Mouse (Mus musculus): ENCODE data around the gene Nol7. TPM values are rescaled to one million over a fixed set of nuclear protein-coding genes. Genes with fewer than 3 reads are reported as not detected.

Nol7 gene
- total and polyA plus RNA-seq, 3 experiments: 165 to 329 (median 260) TPM

GRCm38 (mm10) chr13:43374918-43375432, 23.2 kb upstream of the Nol7 start:
- Histone ChIP-seq H3K27ac (ENCODE audit: insufficient read depth, low read depth) (no peak overlapping the region), H3K4me3 (replicated peaks in 1 of 3; ENCODE audit: low read depth in 2 of 3, low read length in 2 of 3, poor library complexity in 1 of 3) (no peak overlapping the region), H3K4me2 (ENCODE audit: insufficient read depth, low read depth, poor library complexity, severe bottlenecking) (no peak overlapping the region), H3K4me1 (ENCODE audit: control insufficient read depth in 1 of 2, insufficient read depth in 2 of 2) (no peaks in the 10 kb centered on the region), H3K27me3 (replicated peaks) (no peaks in the 10 kb centered on the region), H3K9me3 (replicated peaks; ENCODE audit: low read length) (peaks cover 5% of the 10 kb centered on the region), H3K79me2 (replicated peaks; ENCODE audit: control insufficient read depth, extremely low read depth, insufficient read depth, poor library complexity, severe bottlenecking) (no peaks in the 10 kb centered on the region), H3K36me3 (replicated peaks in 1 of 2; ENCODE audit: control insufficient read depth in 1 of 2, insufficient read depth in 1 of 2, low read length in 1 of 2) (peaks cover 12 to 67% of the 10 kb centered on the region in 2 experiments), H3K9ac (ENCODE audit: insufficient read depth, low read depth) (no peak overlapping the region)
- TF ChIP-seq ZNF384 (IDR thresholded peaks at IDR 0.05; ENCODE audit: low read depth, low read length) (no peak), KAT2A (IDR thresholded peaks at IDR 0.05; ENCODE audit: insufficient replicate concordance, low read length) (no peak), CHD1 (IDR thresholded peaks at IDR 0.05; ENCODE audit: low read depth, low read length) (no peak), MAFK (IDR thresholded peaks at IDR 0.05; ENCODE audit: insufficient replicate concordance, low read length) (no peak), BHLHE40 (IDR thresholded peaks at IDR 0.05; ENCODE audit: low read depth, low read length) (no peak), TCF12 (IDR thresholded peaks at IDR 0.05; ENCODE audit: low read depth, low read length) (no peak), MYC (IDR thresholded peaks at IDR 0.05; ENCODE audit: low read depth, low read length) (no peak), ELF1 (IDR thresholded peaks at IDR 0.05; ENCODE audit: low read depth, low read length) (no peak), USF2 (conservative IDR thresholded peaks at IDR 0.05; ENCODE audit: low read depth, low read length) (no peak), JUN (IDR thresholded peaks at IDR 0.05; ENCODE audit: insufficient read depth, low read depth, low read length) (no peak), JUND (conservative IDR thresholded peaks at IDR 0.05; ENCODE audit: low read depth, low read length) (no peak), CTCF (conservative IDR thresholded peaks at IDR 0.05 in 1 of 2, IDR thresholded peaks at IDR 0.05 in 1 of 2; ENCODE audit: low read depth in 2 of 2, low read length in 2 of 2) (no peak), GABPA (IDR thresholded peaks at IDR 0.05; ENCODE audit: insufficient replicate concordance, low read depth, low read length) (no peak), SMC3 (IDR thresholded peaks at IDR 0.05; ENCODE audit: low read depth, low read length) (no peak), POLR2A (IDR thresholded peaks at IDR 0.05; ENCODE audit: low read depth, low read length) (no peak), USF1 (IDR thresholded peaks at IDR 0.05; ENCODE audit: low read depth, low read length) (no peak)
- DNase-seq (ENCODE audit: extremely low read depth): no peak
- dilution Hi-C loops (cut with MboI; ENCODE audit: extremely low pct_ligation_motif_present, extremely low pct_unique_long_range_greater_than_20kb, low sequenced_read_pairs): no loop called here
- in situ Hi-C loops (cut with MboI; ENCODE audit: low pct_ligation_motif_present, low pct_unique_long_range_greater_than_20kb, low sequenced_read_pairs): loop anchor here (25.0 kb wide), 1 partner anchor 362 kb away; no protein-coding TSS in a partner anchor

DNA sequence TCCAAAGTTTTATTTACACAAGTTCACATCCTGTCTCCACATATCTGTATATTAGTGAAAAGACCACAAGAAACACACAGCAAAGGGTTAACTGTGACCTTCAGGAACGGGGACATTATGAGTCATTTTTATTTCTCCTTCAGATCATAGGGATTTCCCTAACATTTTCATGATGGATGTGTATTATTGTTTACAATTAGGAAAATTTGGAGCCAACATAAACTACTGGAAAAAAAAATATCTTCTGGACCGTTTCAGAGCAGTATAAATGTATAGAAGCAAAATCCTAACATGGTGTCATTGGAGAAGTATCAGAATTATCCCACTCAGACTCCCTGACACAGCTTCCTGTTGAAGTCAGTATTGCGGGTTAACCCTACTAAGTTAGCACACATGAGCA, 18.2 kb upstream of the Nol7 start:
- in situ Hi-C loops (cut with MboI; ENCODE audit: low pct_ligation_motif_present, low pct_unique_long_range_greater_than_20kb, low sequenced_read_pairs) (no loop called here), dilution Hi-C loops (cut with MboI; ENCODE audit: extremely low pct_ligation_motif_present, extremely low pct_unique_long_range_greater_than_20kb, low sequenced_read_pairs) (no loop called here)
- Histone ChIP-seq H3K9me3 (replicated peaks; ENCODE audit: low read length) (no peaks in the 10 kb centered on the region), H3K27ac (ENCODE audit: insufficient read depth, low read depth) (no peak overlapping the region), H3K4me3 (replicated peaks in 1 of 3; ENCODE audit: low read depth in 2 of 3, low read length in 2 of 3, poor library complexity in 1 of 3) (no peak overlapping the region), H3K79me2 (replicated peaks; ENCODE audit: control insufficient read depth, extremely low read depth, insufficient read depth, poor library complexity, severe bottlenecking) (no peaks in the 10 kb centered on the region), H3K27me3 (replicated peaks) (no peaks in the 10 kb centered on the region), H3K9ac (ENCODE audit: insufficient read depth, low read depth) (no peak overlapping the region), H3K36me3 (replicated peaks in 1 of 2; ENCODE audit: control insufficient read depth in 1 of 2, insufficient read depth in 1 of 2, low read length in 1 of 2) (peaks cover 5 to 46% of the 10 kb centered on the region in 2 experiments), H3K4me1 (ENCODE audit: control insufficient read depth in 1 of 2, insufficient read depth in 2 of 2) (no peaks in the 10 kb centered on the region), H3K4me2 (ENCODE audit: insufficient read depth, low read depth, poor library complexity, severe bottlenecking) (no peak overlapping the region)
- TF ChIP-seq POLR2A (IDR thresholded peaks at IDR 0.05; ENCODE audit: low read depth, low read length) (no peak), E2F4 (IDR thresholded peaks at IDR 0.05; ENCODE audit: insufficient replicate concordance, low read depth, low read length) (no peak), CHD1 (IDR thresholded peaks at IDR 0.05; ENCODE audit: low read depth, low read length) (no peak), HCFC1 (IDR thresholded peaks at IDR 0.05; ENCODE audit: low read depth, low read length) (no peak), CTCF (conservative IDR thresholded peaks at IDR 0.05 in 1 of 2, IDR thresholded peaks at IDR 0.05 in 1 of 2; ENCODE audit: low read depth in 2 of 2, low read length in 2 of 2) (no peak), BHLHE40 (IDR thresholded peaks at IDR 0.05; ENCODE audit: low read depth, low read length) (no peak), KAT2A (IDR thresholded peaks at IDR 0.05; ENCODE audit: insufficient replicate concordance, low read length) (no peak), CHD2 (IDR thresholded peaks at IDR 0.05; ENCODE audit: low read length) (no peak), UBTF (IDR thresholded peaks at IDR 0.05; ENCODE audit: low read depth, low read length) (no peak), MEF2A (IDR thresholded peaks at IDR 0.05; ENCODE audit: borderline replicate concordance, low read depth, low read length) (no peak), IRF4 (IDR thresholded peaks at IDR 0.05; ENCODE audit: low read depth, low read length) (no peak), MYC (IDR thresholded peaks at IDR 0.05; ENCODE audit: low read depth, low read length) (no peak), SMC3 (IDR thresholded peaks at IDR 0.05; ENCODE audit: low read depth, low read length) (no peak), ZC3H11A (IDR thresholded peaks at IDR 0.05; ENCODE audit: low read depth, low read length) (no peak), GABPA (IDR thresholded peaks at IDR 0.05; ENCODE audit: insufficient replicate concordance, low read depth, low read length) (no peak), NRF1 (IDR thresholded peaks at IDR 0.05; ENCODE audit: low read depth, low read length) (no peak)
- DNase-seq (ENCODE audit: extremely low read depth): no peak
